Mouse (Mus musculus) heart, embryonic 16.5 days (tissue): ENCODE results near the gene Trpm4. TPM values are rescaled to one million over a fixed set of nuclear protein-coding genes. Genes with fewer than 3 reads are reported as not detected.

ENCODE experiments used
- ATAC-seq: fragments of 200-750 bp; cut with Nextera tagmentation; replicated peaks from 2 replicates; pipeline ENCODE4 v1.8.0; 2017; ENCODE audit warnings: moderate number of reproducible peaks; ENCODE audit not compliant: insufficient read depth, low FRiP score; ENCODE audit errors: extremely low read depth
- H3K27ac ChIP-seq: fragments of 300-500 bp; sonication (generic); 2 replicates; pipeline ENCODE4 v1.5.1; 2014; ENCODE audit warnings: mild to moderate bottlenecking, low read length, control low read depth, moderate library complexity
- H3K27me3 ChIP-seq: fragments of 300-500 bp; sonication (generic); 2 replicates; pipeline ENCODE4 v1.6.1; 2014; ENCODE audit warnings: low read length, mixed read lengths; ENCODE audit not compliant: control insufficient read depth, insufficient read depth
- H3K36me3 ChIP-seq: fragments of 300-500 bp; sonication (generic); 2 replicates; pipeline ENCODE4 v1.6.1; 2014; ENCODE audit not compliant: control insufficient read depth, insufficient read depth
- H3K4me1 ChIP-seq: fragments of 300-500 bp; sonication (generic); 2 replicates; pipeline ENCODE4 v1.6.1; 2014; ENCODE audit warnings: low read length, mixed read lengths; ENCODE audit not compliant: control insufficient read depth, insufficient read depth
- H3K4me2 ChIP-seq: fragments of 300-500 bp; sonication (generic); 2 replicates; pipeline ENCODE4 v1.6.1; 2014; ENCODE audit warnings: low read depth, mild to moderate bottlenecking, control low read depth, low read length
- H3K4me3 ChIP-seq: fragments of 300-500 bp; sonication (generic); 2 replicates; pipeline ENCODE4 v1.5.1; 2014; ENCODE audit warnings: mild to moderate bottlenecking, control low read depth, low read length
- H3K9ac ChIP-seq: fragments of 300-500 bp; sonication (generic); 2 replicates; pipeline ENCODE4 v1.6.1; 2014; ENCODE audit warnings: low read length, control low read depth
- H3K9me3 ChIP-seq: fragments of 300-500 bp; sonication (generic); replicated peaks from 2 replicates; pipeline ENCODE4 v1.6.1; 2016; ENCODE audit warnings: low read length; ENCODE audit not compliant: control insufficient read depth
- WGBS: fragments of 180-500 bp; shearing (Covaris S2); extraction: QIAGEN DNeasy Blood & Tissue Kit; methylation state at CpG from one replicate; pipeline ENCODE4 v1.1.7; 2014; 5-methylcytosine and 5-hydroxymethylcytosine counted together
- polyA plus RNA-seq: library from polyadenylated mRNA; unstranded; fragments of >200 nt; fragmentation: Nextera tagmentation; extraction: Ambion mirVana; gene quantifications from 2 replicates; pipeline ENCODE4 v1.2.1, GENCODE M21; 2015

Gene Trpm4
- polyA plus RNA-seq: 12.4 and 18.0 TPM in 2 replicates

DNA sequence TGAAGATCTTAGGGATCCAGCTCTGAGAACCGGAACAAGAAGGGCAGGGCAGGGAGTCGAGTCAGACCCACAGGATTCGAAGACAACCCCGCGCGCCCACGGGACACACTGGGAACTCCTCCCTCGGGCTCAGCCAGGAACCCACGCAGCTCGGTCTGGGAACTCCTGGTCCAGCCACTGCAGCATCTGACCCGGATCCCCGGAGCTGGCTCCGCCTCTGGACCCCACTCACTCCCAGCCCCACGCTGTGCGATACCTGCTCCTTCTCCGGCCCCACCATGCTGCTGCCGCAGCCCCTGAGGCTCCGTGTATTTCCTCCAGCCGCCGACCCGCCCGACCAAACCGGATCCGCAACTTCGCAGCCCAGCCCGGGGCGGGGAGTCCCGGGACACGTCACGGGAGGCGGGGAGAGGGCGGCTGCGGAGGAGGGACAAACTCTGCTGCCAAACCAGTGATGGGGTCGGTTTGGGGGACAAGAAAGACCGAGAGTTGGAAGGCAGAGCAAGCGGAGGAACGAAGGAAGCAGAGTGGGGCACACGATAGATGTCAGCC lies at the start of gene Trpm4:
TSS of gene Trpm4 (minus strand) at position 350 of the 552 bp plus-strand sequence.
- ATAC-seq: peak; percentile 69
- WGBS: under 1% methylated on average over 38 of the region's 38 CpGs
- H3K4me1 ChIP-seq: peaks cover 43% of the 10 kb centered on the region

DNA sequence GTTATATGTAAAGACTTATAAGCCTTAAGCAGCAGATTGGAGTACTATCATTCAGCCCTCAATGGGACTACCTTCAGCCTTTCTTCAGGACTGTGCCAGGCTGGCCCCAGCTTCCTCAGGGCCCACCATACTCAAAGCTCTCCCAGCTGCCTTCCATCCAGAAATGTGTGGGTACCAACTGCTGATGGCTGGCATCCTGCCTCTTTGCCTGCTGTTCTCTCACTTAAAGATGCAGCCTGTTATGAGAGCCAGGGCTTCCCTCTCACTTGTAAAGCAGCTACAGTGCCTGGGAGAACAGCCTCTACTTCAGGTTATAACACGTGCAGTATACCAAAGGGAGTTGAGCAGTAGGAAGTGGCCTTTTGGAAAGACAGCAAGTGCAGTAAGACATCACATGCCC lies 42.5 kb upstream of the Trpm4 start:
- WGBS: 75% methylated on average over 1 of the region's 1 CpGs
- Histone ChIP-seq H3K27me3 (no peaks in the 10 kb centered on the region), H3K9me3 (no peaks in the 10 kb centered on the region), H3K27ac (no peak overlapping the region), H3K4me1 (no peaks in the 10 kb centered on the region; the same call in 1 of the 2 replicates), H3K4me2 (no peak overlapping the region), H3K9ac (no peak overlapping the region), H3K4me3 (no peak overlapping the region), H3K36me3 (peaks cover 54% of the 10 kb centered on the region)
- ATAC-seq: no peak

More for the DNA sequence above, at the start of gene Trpm4:
- Histone ChIP-seq H3K9ac (peak within 1 kb of the TSS; percentile 91), H3K27ac (peak within 1 kb of the TSS; percentile 93), H3K4me3 (peak within 1 kb of the TSS; percentile 86), H3K4me2 (peak within 1 kb of the TSS; percentile 90), H3K36me3 (no peaks in the 10 kb centered on the region), H3K9me3 (no peaks in the 10 kb centered on the region), H3K27me3 (no peaks in the 10 kb centered on the region)

DNA sequence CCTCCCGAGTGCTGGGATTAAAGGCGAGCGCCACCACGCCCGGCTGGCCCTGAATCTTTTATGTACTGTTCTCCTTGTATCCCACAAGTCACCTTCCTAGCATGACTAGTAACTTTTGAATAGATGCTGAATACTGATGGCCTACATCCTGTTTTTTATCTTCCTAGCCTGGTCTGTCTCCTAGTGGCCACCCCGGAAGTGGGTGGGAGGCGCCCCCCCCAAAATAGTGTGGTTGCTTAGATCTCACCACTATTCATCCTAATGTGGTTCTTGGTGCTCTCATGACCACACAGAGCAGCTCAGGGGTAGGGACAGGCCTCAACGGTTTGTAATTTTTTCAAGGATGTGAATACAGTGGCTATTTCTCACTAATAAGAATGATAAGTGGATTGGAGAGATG lies 41.0 kb upstream of the Trpm4 start:
- no peak overlapping the region for H3K27ac ChIP-seq
- no peak overlapping the region for H3K4me2 ChIP-seq
- 90% methylated on average over 8 of the region's 8 CpGs for WGBS
- peaks cover 41% of the 10 kb centered on the region for H3K36me3 ChIP-seq
- no peak for ATAC-seq
- no peak overlapping the region for H3K9ac ChIP-seq
- peaks cover 1% of the 10 kb centered on the region for H3K27me3 ChIP-seq
- no peaks in the 10 kb centered on the region for H3K9me3 ChIP-seq
- peaks cover 10% of the 10 kb centered on the region for H3K4me1 ChIP-seq
- H3K4me3 ChIP-seq: no peak overlapping the region

DNA sequence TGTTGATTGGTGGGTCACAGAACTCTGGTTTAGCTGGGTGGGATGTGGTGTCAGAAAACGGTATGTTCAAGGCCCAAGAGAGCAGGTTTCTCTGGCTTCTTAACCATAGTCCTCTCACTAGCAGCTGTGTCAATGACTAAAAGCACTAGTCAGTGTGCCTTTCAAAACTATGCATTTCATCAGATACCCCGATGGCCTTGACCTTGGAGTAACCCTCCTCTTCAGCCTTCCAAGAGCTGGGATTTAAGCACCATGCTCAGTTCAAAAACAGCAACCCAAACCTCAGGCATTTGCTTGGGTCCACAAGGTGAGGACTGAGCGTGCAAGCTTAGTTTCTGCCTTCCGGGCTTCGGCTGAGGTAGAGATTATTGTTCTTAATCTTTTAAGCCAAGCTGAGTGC lies 38.8 kb upstream of the Trpm4 start:
- H3K9me3 ChIP-seq: no peaks in the 10 kb centered on the region
- H3K36me3 ChIP-seq: peaks cover 20% of the 10 kb centered on the region
- WGBS: 75% methylated on average over 5 of the region's 5 CpGs
- H3K4me2 ChIP-seq: no peak overlapping the region
- peaks cover 14% of the 10 kb centered on the region for H3K4me1 ChIP-seq
- H3K27ac ChIP-seq: no peak overlapping the region
- H3K27me3 ChIP-seq: peaks cover 17% of the 10 kb centered on the region
- no peak for ATAC-seq
- H3K4me3 ChIP-seq: no peak overlapping the region
- H3K9ac ChIP-seq: no peak overlapping the region

DNA sequence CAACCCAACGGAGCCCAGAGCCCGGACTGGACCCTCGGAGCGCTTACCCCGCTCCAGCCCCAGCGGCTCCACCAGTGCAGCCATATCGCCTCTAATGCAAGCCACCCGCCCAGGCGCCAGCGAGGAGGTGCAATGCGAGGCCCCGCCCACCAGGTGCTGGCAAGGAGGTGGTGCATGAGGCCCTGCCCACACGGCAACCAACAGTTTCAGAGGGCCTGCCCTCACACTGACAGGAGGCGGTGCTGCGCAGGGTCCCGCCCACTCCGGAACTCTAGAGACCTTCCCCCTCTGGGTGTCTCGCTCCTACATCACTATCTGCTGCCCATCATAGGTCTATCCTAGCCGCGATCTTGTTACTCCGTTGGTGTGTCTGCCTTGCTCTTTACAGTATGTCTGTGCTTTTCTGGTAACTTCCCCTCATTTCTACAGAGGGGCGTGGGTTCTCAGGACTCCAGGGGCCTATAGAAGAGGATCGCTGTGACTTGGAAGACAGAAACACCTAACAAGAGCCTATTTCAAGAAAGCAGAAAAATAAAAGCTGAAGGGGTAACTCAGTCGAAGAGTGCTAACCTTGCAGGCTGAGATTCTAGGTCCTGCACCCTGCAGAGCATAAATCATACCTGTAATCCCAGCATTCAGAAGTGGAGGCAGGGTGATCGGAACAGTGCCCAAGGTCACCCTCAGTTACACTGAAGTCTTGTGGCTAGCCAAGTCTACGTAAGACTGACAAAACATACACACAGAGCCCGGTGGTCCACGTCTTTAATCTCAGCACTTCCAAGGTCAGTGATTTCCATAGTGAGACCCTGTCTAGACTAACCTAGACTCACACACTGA lies 37.1 kb upstream of the Trpm4 start, which contains the start of gene Lin7b:
TSS of gene Lin7b (minus strand) at position 109 of the 837 bp plus-strand sequence.
- 9% methylated on average over 28 of the region's 28 CpGs for WGBS
- peaks cover 3% of the 10 kb centered on the region; the same call in 1 of the 2 replicates for H3K36me3 ChIP-seq
- peaks cover 19% of the 10 kb centered on the region for H3K4me1 ChIP-seq
- H3K27ac ChIP-seq: no peak within 1 kb of the TSS
- peak within 1 kb of the TSS; percentile 95 for H3K4me2 ChIP-seq
- H3K9ac ChIP-seq: peak within 1 kb of the TSS; percentile 69
- H3K4me3 ChIP-seq: peak within 1 kb of the TSS; percentile 60
- peak; percentile 56 for ATAC-seq
- H3K9me3 ChIP-seq: no peaks in the 10 kb centered on the region
- H3K27me3 ChIP-seq: peaks cover 17% of the 10 kb centered on the region

DNA sequence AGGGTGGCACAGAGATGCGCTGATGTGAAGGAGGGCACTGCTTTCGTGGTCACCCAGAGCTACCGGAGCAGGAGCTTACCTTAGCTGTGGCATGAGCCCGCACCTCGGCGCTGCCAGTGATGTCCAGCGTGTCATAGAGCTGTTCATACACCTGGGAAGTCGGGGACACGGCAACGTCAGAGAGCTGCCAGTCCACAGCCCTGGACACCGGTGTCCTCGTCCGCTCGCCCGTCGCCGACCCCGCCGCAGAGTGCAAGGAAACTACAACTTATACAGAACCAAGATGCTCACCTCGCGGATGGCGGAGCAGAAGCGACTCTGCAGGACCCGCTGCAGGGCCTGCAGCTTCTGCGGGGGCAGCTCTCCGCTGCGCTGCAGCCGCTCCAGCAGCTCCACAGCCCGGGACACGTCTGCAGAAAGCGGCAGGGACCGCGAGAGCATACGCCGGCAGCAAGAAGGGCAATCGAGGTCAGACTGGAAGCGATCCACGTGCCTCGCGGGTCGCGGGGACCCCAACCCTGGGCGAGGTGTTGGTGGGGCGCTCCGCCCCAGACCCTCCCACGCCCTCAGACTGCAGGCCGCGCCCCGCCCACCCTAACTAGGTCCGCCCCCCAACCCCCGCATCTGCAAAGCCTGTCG lies 36.4 kb upstream of the Trpm4 start:
- peak; percentile 0; the same call in 1 of the 2 replicates for ATAC-seq
- H3K9me3 ChIP-seq: no peaks in the 10 kb centered on the region
- peak overlapping the region; percentile 95 for H3K4me2 ChIP-seq
- no peaks in the 10 kb centered on the region for H3K36me3 ChIP-seq
- H3K27ac ChIP-seq: no peak overlapping the region
- H3K4me3 ChIP-seq: peak overlapping the region; percentile 60
- peaks cover 19% of the 10 kb centered on the region for H3K4me1 ChIP-seq
- 8% methylated on average over 52 of the region's 52 CpGs for WGBS
- peak overlapping the region; percentile 69 for H3K9ac ChIP-seq
- H3K27me3 ChIP-seq: peaks cover 24% of the 10 kb centered on the region

DNA sequence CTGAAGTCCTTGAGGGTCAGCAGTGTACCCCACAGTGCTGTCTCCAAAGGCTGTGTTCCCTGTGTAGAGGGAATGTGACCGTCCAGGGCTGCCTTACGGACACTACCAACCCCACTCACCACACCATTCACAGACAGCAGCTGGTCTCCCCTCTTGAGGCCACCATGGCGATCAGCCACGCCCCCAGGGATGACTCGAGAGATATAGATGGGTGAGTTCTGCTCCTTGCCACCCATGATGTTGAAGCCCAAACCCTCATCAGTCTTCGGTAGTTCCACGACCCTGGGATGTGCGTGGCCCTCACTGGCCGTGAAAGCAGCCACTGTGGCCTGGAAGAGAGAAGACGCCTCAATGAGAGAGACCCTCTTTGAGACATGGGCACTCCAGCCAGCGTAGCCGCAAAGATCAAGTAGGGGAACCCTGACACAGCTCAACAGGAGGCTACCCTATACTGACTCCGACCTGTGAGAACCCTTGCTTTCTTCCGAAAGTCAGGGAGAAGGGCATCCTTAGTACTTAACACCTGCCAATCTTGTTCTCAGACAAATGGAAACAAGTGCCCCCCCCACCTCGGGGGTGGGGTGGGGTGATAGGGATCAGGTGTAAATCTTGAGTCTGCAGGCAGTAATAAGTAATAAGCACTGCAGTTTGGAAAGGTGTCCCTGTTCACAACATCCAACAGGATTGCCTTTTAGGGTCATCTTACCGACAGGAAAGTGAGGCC lies 35.6 kb upstream of the Trpm4 start:
- peaks cover 30% of the 10 kb centered on the region for H3K27me3 ChIP-seq
- ATAC-seq: no peak
- peaks cover 19% of the 10 kb centered on the region for H3K4me1 ChIP-seq
- no peaks in the 10 kb centered on the region for H3K9me3 ChIP-seq
- H3K9ac ChIP-seq: no peak overlapping the region
- H3K4me3 ChIP-seq: no peak overlapping the region
- H3K4me2 ChIP-seq: no peak overlapping the region
- no peak overlapping the region for H3K27ac ChIP-seq
- no peaks in the 10 kb centered on the region for H3K36me3 ChIP-seq
- 75% methylated on average over 16 of the region's 16 CpGs for WGBS

DNA sequence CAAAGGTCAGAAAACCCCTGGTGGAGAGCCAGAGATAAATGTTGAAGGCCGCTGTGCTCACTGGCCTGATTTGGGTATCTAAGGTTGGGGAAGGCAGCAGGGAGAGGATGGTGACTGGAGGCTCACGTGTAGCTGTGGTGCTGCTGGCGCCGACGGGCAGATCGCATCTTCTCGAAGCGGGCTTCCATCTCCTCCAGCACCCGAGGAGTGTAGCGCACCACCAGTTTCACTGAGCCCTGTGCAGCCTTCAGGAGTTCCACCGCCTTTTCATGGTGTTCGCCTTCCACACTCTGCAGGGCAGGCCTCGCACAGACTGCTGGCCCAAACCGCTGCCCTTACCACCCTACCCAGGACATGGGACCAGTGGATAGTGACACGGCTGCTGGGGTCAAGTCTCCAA lies 34.6 kb upstream of the Trpm4 start:
- H3K9ac ChIP-seq: no peak overlapping the region; the same call in 1 of the 2 replicates
- no peak for ATAC-seq
- peaks cover 37% of the 10 kb centered on the region for H3K27me3 ChIP-seq

More for the DNA sequence above, 34.6 kb upstream of the Trpm4 start:
- peaks cover 19% of the 10 kb centered on the region for H3K4me1 ChIP-seq
- no peak overlapping the region for H3K27ac ChIP-seq
- no peaks in the 10 kb centered on the region for H3K36me3 ChIP-seq
- H3K4me2 ChIP-seq: no peak overlapping the region
- H3K4me3 ChIP-seq: no peak overlapping the region
- no peaks in the 10 kb centered on the region for H3K9me3 ChIP-seq
- 78% methylated on average over 15 of the region's 15 CpGs for WGBS
